Mouse (Mus musculus) limb, embryonic 12.5 days (tissue): Measurements from ENCODE around the gene Acer2. TPM values are rescaled to one million over a fixed set of nuclear protein-coding genes. Genes with fewer than 3 reads are reported as not detected.

ENCODE experiments used
- ATAC-seq: fragments of 200-750 bp; cut with Nextera tagmentation; 2 replicates; pipeline ENCODE4 v1.8.0; 2017; ENCODE audit warnings: low read depth, moderate TSS enrichment; ENCODE audit not compliant: insufficient number of reproducible peaks, insufficient read depth, low FRiP score, low TSS enrichment
- H3K27ac ChIP-seq: fragments of 300-500 bp; sonication (generic); 2 replicates; pipeline ENCODE4 v1.5.1; 2016; ENCODE audit warnings: mild to moderate bottlenecking, moderate library complexity
- H3K27me3 ChIP-seq: fragments of 300-500 bp; sonication (generic); 2 replicates; pipeline ENCODE4 v1.6.1; 2016; ENCODE audit warnings: mild to moderate bottlenecking, moderate library complexity
- H3K36me3 ChIP-seq: fragments of 300-500 bp; sonication (generic); 2 replicates; pipeline ENCODE4 v1.6.1; 2016; ENCODE audit warnings: mild to moderate bottlenecking, moderate library complexity
- H3K4me1 ChIP-seq: fragments of 300-500 bp; sonication (generic); replicated peaks from 2 replicates; pipeline ENCODE4 v1.6.1; 2016
- H3K4me2 ChIP-seq: fragments of 300-500 bp; sonication (generic); 2 replicates; pipeline ENCODE4 v1.6.1; 2016; ENCODE audit warnings: mild to moderate bottlenecking, moderate library complexity
- H3K4me3 ChIP-seq: fragments of 300-500 bp; sonication (generic); replicated peaks from 2 replicates; pipeline ENCODE4 v1.5.1; 2016; ENCODE audit warnings: mild to moderate bottlenecking
- H3K9ac ChIP-seq: fragments of 300-500 bp; sonication (generic); replicated peaks from 2 replicates; pipeline ENCODE4 v1.6.1; 2016; ENCODE audit warnings: mild to moderate bottlenecking, moderate library complexity
- H3K9me3 ChIP-seq: fragments of 300-500 bp; sonication (generic); 2 replicates; pipeline ENCODE4 v1.6.1; 2016; ENCODE audit warnings: mild to moderate bottlenecking, moderate library complexity
- WGBS: fragments of 180-500 bp; shearing (Covaris S2); methylation state at CpG from one replicate; pipeline ENCODE4 v1.1.7; 2016; 5-methylcytosine and 5-hydroxymethylcytosine counted together
- polyA plus RNA-seq: library from polyadenylated mRNA; unstranded; fragments of >200 nt; fragmentation: Nextera tagmentation; extraction: Ambion mirVana; gene quantifications from 2 replicates; pipeline ENCODE4 v1.2.1, GENCODE M21; 2016

Acer2 gene
- polyA plus RNA-seq, 1 experiment from 2014 or later: 19.7 TPM

DNA sequence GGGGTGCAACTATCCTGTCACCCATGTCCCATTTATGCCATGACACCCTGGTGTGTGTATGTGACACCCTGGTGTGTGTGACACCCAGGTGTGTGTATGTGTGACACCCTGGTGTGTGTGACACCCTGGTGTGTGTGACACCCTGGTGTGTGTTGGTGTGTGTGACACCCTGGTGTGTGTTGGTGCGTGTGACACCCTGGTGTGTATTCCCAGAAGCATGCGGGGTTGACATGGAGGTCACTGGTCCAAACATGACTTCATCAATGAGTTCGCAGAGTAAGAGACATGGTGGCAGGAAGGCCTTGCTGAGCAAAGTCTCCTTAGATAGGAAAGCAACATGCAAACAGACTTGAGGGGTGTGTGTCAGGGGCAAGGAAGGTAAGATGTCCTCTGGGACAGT, 52.8 kb downstream of the Acer2 start:
- 78% methylated on average over 3 of the region's 3 CpGs for WGBS
- no peaks in the 10 kb centered on the region for H3K27me3 ChIP-seq
- H3K27ac ChIP-seq: no peak overlapping the region
- no peak overlapping the region for H3K9ac ChIP-seq
- no peaks in the 10 kb centered on the region for H3K4me1 ChIP-seq
- H3K36me3 ChIP-seq: peaks cover 2% of the 10 kb centered on the region; the same call in 1 of the 2 replicates
- no peaks in the 10 kb centered on the region for H3K9me3 ChIP-seq
- ATAC-seq: no peak
- H3K4me3 ChIP-seq: no peak overlapping the region
- no peak overlapping the region for H3K4me2 ChIP-seq

- Histone ChIP-seq H3K9me3 (no peaks in the 10 kb centered on the region), H3K4me3 (peak overlapping the region; percentile 48), H3K27ac (no peak overlapping the region), H3K36me3 (peaks cover 18% of the 10 kb centered on the region), H3K4me2 (peak overlapping the region; percentile 60; the same call in 1 of the 2 replicates), H3K9ac (no peak overlapping the region), H3K4me1 (no peaks in the 10 kb centered on the region), H3K27me3 (no peaks in the 10 kb centered on the region)
- WGBS: 93% methylated on average over 7 of the region's 7 CpGs
- no peak for ATAC-seq
Observed at GRCm38 (mm10) chr4:86930101-86930635, 56.0 kb downstream of the Acer2 start.

DNA sequence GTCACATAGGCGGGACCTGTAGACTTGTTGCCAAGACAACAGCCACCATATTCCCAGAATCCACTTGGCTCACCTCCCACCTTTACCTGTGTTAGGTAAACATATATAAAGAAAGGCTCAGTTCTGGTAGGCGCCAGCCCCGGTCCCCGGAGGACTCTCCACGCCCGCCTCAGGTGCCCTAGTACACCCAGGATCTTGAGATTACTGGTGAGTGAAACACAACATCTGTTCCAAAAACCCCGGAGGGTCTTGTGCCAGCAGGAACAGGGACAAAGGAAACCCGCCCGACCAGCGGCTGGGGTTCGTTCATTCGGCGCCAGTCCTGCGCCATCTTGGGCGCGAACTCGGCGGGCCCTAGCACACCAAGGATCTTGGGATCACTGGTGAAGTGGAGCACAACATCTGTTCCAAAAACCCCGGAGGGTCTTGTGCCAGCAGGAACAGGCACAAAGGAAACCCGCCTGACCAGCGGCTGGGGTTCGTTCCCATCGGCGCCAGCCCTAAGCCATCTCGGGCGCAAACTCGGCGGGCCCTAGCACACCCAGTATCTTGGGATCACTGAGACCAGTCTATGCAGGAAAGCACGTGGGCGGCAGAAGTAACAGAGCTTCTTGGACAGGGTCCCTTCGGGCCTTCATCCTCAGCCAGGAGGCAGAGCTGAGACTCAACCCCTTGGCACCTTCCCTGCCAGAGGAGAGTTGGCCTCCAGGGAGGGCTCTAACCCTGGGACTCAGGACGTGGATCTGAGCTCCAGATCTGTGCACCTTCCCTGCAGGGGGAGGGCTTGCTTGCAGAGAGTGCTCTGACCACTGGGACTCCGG, 56.6 kb downstream of the Acer2 start:
- H3K9me3 ChIP-seq: no peaks in the 10 kb centered on the region
- H3K4me3 ChIP-seq: peak overlapping the region; percentile 48
- H3K4me1 ChIP-seq: no peaks in the 10 kb centered on the region
- 9% methylated on average over 33 of the region's 33 CpGs for WGBS
- ATAC-seq: peak; percentile 61
- no peaks in the 10 kb centered on the region for H3K27me3 ChIP-seq
- peak overlapping the region; percentile 70 for H3K9ac ChIP-seq
- H3K27ac ChIP-seq: peak overlapping the region; percentile 75
- peaks cover 18% of the 10 kb centered on the region for H3K36me3 ChIP-seq
- H3K4me2 ChIP-seq: peak overlapping the region; percentile 60

DNA sequence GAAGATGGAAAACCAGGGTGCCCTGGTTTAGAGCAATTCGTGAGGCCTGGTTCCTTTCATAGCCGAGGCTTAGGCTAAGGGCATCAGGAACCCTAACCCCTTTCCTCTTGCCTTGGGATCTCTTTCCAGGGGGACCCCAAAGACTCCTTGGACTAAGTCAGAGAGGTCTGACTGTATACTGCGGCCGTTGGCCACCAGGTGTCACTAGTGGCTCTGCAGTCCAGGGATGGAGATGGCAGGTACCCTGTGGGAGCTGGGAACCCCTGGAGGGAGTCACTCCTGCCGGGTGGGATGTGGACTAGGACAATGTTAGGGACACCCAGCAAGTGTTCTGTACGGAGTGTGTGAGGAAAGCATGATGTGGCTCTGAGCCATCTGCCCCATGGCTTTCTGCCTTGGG, 58.8 kb downstream of the Acer2 start:
- Histone ChIP-seq H3K9me3 (no peaks in the 10 kb centered on the region), H3K4me1 (no peaks in the 10 kb centered on the region), H3K36me3 (peaks cover 18% of the 10 kb centered on the region), H3K9ac (no peak overlapping the region), H3K4me2 (no peak overlapping the region), H3K27me3 (no peaks in the 10 kb centered on the region), H3K27ac (no peak overlapping the region), H3K4me3 (no peak overlapping the region)
- ATAC-seq: no peak
- 83% methylated on average over 6 of the region's 6 CpGs for WGBS

- no peak for ATAC-seq
- Histone ChIP-seq H3K27ac (no peak overlapping the region), H3K4me2 (no peak overlapping the region), H3K9ac (no peak overlapping the region), H3K36me3 (peaks cover 18% of the 10 kb centered on the region), H3K4me1 (no peaks in the 10 kb centered on the region), H3K4me3 (no peak overlapping the region), H3K27me3 (no peaks in the 10 kb centered on the region), H3K9me3 (no peaks in the 10 kb centered on the region)
- 92% methylated on average over 9 of the region's 9 CpGs for WGBS
Observed at GRCm38 (mm10) chr4:86936217-86936616, 62.0 kb downstream of the Acer2 start.

GRCm38 (mm10) chr4:86936706-86937105, 62.5 kb downstream of the Acer2 start:
- ATAC-seq: no peak

GRCm38 (mm10) chr4:86942656-86943055, 68.5 kb downstream of the Acer2 start:
- Histone ChIP-seq H3K4me3 (no peak overlapping the region), H3K9ac (no peak overlapping the region), H3K4me2 (no peak overlapping the region), H3K4me1 (no peaks in the 10 kb centered on the region), H3K36me3 (no peaks in the 10 kb centered on the region), H3K9me3 (no peaks in the 10 kb centered on the region), H3K27me3 (no peaks in the 10 kb centered on the region), H3K27ac (no peak overlapping the region)
- no peak for ATAC-seq
- WGBS: 85% methylated on average over 6 of the region's 6 CpGs

More at GRCm38 (mm10) chr4:86936706-86937105, 62.5 kb downstream of the Acer2 start:
- no peak overlapping the region for H3K27ac ChIP-seq
- 70% methylated on average over 3 of the region's 3 CpGs for WGBS
- no peaks in the 10 kb centered on the region for H3K4me1 ChIP-seq
- no peak overlapping the region for H3K4me3 ChIP-seq
- no peak overlapping the region for H3K9ac ChIP-seq
- H3K4me2 ChIP-seq: no peak overlapping the region
- H3K36me3 ChIP-seq: peaks cover 18% of the 10 kb centered on the region
- no peaks in the 10 kb centered on the region for H3K9me3 ChIP-seq
- no peaks in the 10 kb centered on the region for H3K27me3 ChIP-seq

DNA sequence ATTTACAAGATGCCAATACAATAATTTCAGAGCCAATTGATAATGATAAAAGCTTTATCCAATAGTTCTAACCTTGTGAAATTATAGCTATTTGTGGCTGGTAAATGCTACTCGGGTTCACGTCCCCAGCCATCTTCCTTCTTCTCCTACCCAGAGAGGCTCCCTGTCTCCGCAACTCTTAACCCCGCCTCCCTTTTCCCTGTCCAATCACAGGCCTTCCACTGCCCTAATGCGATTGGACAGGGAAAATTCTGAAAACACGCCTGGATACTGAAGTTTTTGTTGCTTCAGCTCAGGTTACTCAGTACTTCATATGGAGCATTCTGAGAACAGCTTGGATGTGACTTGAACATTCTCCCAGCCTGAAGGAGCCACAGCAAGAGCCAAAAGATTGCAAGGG, 69.1 kb downstream of the Acer2 start:
- 43% methylated on average over 6 of the region's 6 CpGs for WGBS
- no peak overlapping the region for H3K9ac ChIP-seq
- no peak overlapping the region for H3K4me3 ChIP-seq
- H3K27ac ChIP-seq: no peak overlapping the region
- ATAC-seq: no peak
- no peaks in the 10 kb centered on the region for H3K36me3 ChIP-seq
- H3K4me2 ChIP-seq: no peak overlapping the region
- H3K4me1 ChIP-seq: no peaks in the 10 kb centered on the region
- H3K27me3 ChIP-seq: no peaks in the 10 kb centered on the region
- no peaks in the 10 kb centered on the region for H3K9me3 ChIP-seq

- Histone ChIP-seq H3K27ac (no peak overlapping the region), H3K36me3 (no peaks in the 10 kb centered on the region), H3K9me3 (no peaks in the 10 kb centered on the region), H3K4me3 (no peak overlapping the region), H3K4me2 (no peak overlapping the region), H3K4me1 (no peaks in the 10 kb centered on the region), H3K27me3 (no peaks in the 10 kb centered on the region), H3K9ac (no peak overlapping the region)
- ATAC-seq: no peak
- 88% methylated on average over 1 of the region's 1 CpGs for WGBS
Observed at GRCm38 (mm10) chr4:86948794-86949193, 74.6 kb downstream of the Acer2 start.

DNA sequence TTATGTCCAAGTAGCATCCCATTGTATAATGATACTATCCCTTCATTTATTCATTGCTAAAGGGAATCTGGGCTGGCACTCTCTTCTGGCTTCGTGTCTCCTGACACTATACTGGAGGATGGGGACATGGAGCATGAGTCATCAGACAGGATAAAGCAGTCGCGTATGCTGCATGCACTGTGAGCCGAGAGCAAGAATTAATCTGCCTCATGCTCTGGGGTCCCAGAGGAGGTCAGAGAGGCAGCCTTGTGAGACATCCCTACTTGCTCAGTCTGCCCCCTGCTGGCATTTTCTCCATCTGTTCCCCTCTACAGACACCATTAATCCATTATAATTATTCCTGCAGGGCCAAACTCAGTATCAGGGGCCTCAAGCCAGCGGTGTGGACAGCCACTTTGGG, 79.3 kb downstream of the Acer2 start:
- H3K4me1 ChIP-seq: no peaks in the 10 kb centered on the region
- H3K4me3 ChIP-seq: no peak overlapping the region
- peaks cover 5% of the 10 kb centered on the region; the same call in 1 of the 2 replicates for H3K27me3 ChIP-seq
- H3K9ac ChIP-seq: no peak overlapping the region
- no peak overlapping the region for H3K4me2 ChIP-seq
- WGBS: 64% methylated on average over 5 of the region's 5 CpGs
- no peak for ATAC-seq
- H3K36me3 ChIP-seq: no peaks in the 10 kb centered on the region
- no peak overlapping the region for H3K27ac ChIP-seq
- no peaks in the 10 kb centered on the region for H3K9me3 ChIP-seq

DNA sequence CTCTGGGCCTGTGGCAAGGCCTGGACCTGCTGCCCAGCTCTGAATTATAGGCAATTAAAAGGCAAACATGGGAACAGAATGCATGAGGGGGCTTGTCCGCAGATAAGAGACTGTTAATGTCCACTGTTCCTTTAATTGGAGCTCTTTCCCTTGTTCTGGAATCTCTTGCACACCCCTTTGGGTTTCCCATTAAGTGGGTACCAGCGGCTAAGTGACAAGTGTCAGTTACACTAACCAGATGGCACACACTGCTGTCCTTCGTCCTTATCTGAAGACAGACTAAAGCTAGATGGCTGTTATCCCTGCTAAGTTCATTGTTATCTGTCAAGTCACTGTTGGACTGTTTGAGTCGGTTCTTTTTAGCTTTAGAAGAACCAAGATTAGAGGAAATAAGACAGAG, 81.3 kb downstream of the Acer2 start:
- no peak overlapping the region for H3K4me3 ChIP-seq
- no peak for ATAC-seq
- 44% methylated on average over 4 of the region's 4 CpGs for WGBS
- H3K27ac ChIP-seq: no peak overlapping the region
- no peaks in the 10 kb centered on the region for H3K9me3 ChIP-seq
- H3K9ac ChIP-seq: no peak overlapping the region
- peaks cover 5% of the 10 kb centered on the region; the same call in 1 of the 2 replicates for H3K27me3 ChIP-seq
- no peaks in the 10 kb centered on the region for H3K4me1 ChIP-seq
- no peaks in the 10 kb centered on the region for H3K36me3 ChIP-seq
- no peak overlapping the region for H3K4me2 ChIP-seq
